Mouse (Mus musculus): ENCODE data around the gene Wwp2. TPM values are rescaled to one million over a fixed set of nuclear protein-coding genes. Genes with fewer than 3 reads are reported as not detected.
A peak's percentile ranks its signal among the peaks of the same experiment; 100 is the strongest.

Wwp2 gene
- total RNA-seq (2015), result 31.8 and 41.3 TPM in 2 replicates
- total RNA-seq (2017), result 52.3 and 54.7 TPM in 2 replicates

- ATAC-seq (replicated peaks; ENCODE audit: poor library complexity), result peak; percentile 62
These were observed at the start of gene Wwp2 for GRCm38 (mm10) chr8:107435962-107436831. Wwp2 (plus strand) TSS chr8:107436365.

GRCm38 (mm10) chr8:107386642-107387041, 49.5 kb upstream of the Wwp2 start:
- peak; percentile 67 for ATAC-seq (replicated peaks; ENCODE audit: poor library complexity)

DNA sequence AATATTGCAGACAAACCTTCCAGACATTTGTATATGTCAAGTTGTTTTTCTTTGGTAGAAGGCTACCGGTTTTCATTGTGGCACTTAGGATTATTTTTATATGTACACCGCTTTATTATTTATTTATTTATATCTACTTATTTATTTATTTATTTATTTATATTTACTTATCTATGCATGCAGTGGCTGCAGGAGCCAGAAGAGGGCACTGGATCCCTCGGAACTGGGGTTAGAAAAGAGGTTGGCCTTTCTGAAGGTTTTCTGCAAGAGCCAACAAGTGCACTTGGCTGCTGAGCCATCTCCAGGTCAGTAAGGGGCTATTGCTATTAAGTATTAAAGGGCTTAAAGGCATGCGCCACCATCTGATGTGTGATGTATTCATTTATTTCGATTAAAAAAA, 48.3 kb upstream of the Wwp2 start:
- ATAC-seq (replicated peaks; ENCODE audit: poor library complexity), result peak; percentile 53; the same call in 1 of the 2 replicates

- ATAC-seq (replicated peaks; ENCODE audit: poor library complexity), result no peak
These were observed 46.6 kb upstream of the Wwp2 start for GRCm38 (mm10) chr8:107389557-107389956.

DNA sequence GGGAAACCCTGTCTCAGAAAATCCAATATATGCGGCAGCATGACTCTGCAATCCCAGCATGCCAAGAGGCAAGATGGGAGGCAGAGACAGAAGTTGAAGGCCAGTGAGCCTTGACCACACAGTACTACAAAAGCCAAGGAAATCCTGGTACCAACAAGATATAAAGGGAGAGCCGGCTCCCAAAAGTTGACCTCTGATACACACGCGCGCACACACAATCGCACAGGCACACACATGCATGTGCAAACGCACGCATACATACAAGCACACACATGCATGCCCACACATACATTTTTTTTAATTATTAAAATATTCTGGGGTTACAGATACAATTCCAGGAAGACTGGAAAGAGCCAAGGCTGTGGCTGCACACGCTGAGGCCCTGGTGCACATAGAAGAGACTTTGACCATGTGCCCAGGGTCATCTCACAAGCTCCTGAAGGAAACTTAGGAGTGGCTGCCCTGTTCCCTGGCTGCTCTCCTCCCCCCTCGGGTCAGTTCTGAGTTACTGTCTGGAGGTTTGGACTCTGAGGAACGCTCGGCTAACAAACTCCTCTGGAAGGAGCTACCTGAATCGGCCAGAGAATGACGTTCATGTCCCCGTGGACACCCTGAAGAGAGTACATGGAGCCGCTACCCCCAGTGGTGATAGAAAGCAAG, 45.6 kb upstream of the Wwp2 start:
- ATAC-seq (replicated peaks; ENCODE audit: poor library complexity), result no peak

DNA sequence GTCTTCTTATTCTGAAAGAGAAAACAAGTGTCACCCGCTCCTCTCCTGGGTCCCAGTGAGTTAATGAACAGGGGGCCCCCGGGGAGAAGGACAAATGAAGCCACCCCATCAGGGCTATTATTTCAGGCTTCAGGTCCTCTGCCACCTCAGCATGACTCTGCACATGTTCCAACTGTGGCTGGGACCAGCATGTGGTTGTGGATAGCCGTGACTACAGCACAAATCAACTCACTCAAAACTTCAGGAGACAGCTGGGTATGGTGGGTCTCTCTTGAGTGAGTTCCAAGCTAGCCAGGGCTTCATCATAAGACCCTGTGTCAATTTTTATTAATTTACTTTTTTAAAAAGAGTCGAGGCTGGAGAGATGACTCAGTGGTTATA, 45.0 kb upstream of the Wwp2 start:
- 0 out of 2 replicates have a peak, but pooled peaks have one; percentile 20 for ATAC-seq (replicated peaks; ENCODE audit: poor library complexity)

GRCm38 (mm10) chr8:107395397-107395796, 40.8 kb upstream of the Wwp2 start:
- no peak for ATAC-seq (replicated peaks; ENCODE audit: poor library complexity)

DNA sequence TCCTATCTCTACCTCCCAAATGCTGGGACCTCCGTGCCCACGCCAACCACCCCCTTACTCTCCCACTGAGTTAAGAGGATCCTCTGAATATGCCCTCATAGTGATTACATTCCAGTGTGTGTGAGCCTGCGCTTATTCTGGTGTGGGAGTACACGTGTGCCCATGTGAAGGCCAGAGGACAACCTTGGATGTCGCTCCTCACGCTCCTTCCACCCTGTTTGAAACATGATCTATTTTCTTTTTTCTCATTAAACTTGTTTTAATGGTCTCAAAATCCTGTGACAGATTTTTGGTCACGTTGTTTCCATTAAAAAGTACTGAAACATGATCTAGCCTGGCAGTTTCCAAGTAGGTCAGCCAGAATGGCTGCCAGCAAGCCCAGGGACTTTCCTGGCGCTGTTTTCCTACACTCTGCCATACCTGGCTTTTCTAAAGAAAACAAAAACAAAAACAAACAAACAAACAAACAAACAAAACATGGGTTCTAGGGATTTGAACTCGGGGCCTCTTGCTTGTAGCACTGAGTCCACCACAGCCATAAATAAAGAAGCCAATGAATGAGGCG, 40.0 kb upstream of the Wwp2 start:
- no peak for ATAC-seq (replicated peaks; ENCODE audit: poor library complexity)

DNA sequence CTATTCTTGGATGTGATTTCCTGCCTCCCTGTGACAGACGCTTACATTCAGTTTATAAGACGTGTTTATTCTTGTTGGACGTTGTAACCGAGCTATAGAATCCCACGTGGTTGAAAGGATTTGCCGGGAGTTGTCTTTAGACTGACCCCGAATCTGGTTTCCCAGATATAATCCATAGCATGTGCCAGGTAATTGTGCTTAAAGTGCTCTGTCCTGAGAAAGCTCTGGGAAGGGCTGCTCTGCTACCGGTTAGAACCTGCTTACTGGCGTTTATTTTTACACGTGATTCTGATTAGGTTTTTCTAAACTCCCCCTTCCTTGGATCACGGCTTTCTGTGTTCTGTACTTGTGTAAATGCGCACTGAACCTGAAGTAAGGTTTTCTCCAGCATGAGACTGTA, 38.5 kb upstream of the Wwp2 start:
- ATAC-seq (replicated peaks; ENCODE audit: poor library complexity), result no peak

DNA sequence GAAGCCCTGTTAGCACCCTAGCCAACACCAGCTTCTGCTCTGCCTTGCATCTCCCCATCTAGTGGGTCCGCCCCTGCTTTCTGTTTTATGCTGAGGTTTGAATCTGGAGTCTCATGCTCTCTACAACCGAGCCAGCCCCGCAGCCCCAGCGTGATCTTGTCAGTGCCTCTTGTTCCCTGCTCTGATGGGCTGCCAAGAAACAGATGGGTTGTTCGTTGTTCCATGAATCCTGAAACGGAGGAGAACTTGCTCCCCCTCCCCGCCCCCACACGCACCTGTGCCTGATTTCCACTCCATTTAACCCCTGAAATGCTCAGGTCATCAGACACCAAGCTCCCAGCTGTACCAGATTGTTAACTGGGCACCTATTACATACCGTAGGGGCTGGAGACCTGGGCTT, 36.7 kb upstream of the Wwp2 start:
- no peak for ATAC-seq (replicated peaks; ENCODE audit: poor library complexity)

DNA sequence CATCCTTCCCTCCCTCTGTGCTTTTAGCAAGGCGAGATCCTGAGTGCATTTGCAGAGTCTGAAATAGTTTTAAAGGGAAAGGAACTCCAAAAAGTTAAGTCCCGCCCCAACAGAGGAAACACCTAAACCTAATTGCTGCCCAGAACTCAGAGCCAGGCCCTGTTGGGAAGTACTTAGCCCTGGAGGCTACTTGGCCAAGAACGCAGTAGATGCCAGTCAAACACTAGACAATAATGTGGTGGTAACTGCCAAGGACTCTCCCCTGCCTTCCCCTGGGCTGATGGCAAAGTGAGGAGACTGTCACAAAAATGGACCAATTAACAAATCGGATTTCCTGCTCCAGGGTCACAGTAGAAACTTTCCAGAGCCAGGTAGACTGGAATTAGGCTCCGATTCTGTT, 34.3 kb upstream of the Wwp2 start:
- ATAC-seq (replicated peaks; ENCODE audit: poor library complexity), result no peak

- ATAC-seq (replicated peaks; ENCODE audit: poor library complexity), result peak; percentile 89
These were observed 33.0 kb upstream of the Wwp2 start, which contains the start of gene Nqo1 for GRCm38 (mm10) chr8:107403038-107403781. Nqo1 (minus strand) TSS chr8:107403206.

GRCm38 (mm10) chr8:107404057-107404456, 32.1 kb upstream of the Wwp2 start:
- ATAC-seq (replicated peaks; ENCODE audit: poor library complexity), result no peak

DNA sequence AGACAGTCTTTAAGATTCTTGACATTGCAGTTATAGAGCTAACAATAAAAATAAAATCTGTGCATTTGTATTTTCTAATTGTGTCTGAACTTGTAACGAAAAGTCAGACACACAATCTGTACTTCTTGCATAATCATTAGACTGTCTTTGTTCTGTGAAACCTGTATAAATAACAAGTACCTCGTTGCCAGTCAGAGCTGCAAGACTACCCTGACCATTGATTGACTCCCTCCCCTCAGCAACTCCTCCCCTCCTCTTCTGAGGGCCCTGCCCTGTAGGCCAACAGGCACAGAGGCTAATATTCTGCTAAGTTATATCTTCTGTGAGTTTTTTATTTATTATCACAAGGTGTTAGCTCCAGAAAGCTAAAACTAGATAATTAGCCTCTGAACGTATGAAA, 30.2 kb upstream of the Wwp2 start:
- ATAC-seq (replicated peaks; ENCODE audit: poor library complexity), result no peak

DNA sequence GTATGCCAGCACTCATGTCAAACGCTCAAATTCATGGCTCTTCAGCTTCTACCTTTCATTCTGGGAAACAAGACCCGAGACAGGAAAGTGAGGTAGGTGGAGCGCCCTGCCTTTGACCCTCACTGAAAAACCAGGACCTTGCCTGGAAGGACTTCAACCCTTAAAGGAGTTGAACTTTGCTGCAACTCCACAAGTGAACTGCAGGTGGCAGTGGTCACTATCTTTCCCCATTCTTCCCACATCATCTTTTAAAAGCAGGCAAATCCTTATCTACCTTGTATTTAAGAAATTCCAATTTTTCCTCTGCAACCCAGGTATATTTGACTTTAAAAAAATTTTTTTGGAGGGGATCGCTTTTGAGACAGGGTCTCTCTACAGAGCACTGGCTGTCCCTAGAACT, 24.8 kb upstream of the Wwp2 start:
- ATAC-seq (replicated peaks; ENCODE audit: poor library complexity), result peak; percentile 80

DNA sequence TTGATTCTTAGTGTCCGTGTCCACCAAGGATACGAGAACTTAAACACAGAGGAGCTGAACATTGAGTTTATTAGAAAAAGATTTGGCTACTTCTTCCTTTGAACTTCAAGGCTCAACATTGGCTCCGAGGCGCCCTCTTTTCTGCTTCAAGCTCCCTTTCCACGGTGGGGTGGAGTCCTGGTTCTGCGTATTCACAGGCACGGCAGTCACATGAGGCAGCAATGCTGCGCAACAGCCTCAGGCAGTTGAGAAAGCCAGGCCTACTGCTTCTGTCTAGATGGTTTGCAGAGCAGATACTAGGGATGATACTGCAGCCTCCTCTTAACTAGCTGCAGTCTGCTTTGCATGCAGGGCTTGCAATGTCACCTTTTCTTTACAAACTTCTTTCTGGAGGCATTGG, 23.6 kb upstream of the Wwp2 start:
- ATAC-seq (replicated peaks; ENCODE audit: poor library complexity), result no peak

DNA sequence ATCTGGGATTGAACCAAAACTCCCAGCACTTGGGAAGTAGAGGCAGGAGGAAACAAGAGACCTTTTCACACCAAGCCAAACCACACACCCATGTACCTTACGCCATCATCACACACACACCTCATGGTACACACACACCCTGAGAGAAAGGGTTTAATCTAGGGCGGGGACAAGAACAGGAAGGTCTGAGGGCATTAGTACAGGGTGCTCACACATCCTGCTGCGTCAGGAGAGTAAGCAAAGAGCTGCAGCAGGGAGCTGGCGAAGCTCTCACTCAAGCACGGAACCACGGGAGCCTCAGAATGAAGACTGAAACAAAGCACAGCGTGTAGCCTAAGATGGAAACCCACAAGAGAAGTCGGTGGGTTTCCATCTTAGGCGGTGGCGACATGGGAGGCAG, 22.3 kb upstream of the Wwp2 start:
- no peak for ATAC-seq (replicated peaks; ENCODE audit: poor library complexity)

DNA sequence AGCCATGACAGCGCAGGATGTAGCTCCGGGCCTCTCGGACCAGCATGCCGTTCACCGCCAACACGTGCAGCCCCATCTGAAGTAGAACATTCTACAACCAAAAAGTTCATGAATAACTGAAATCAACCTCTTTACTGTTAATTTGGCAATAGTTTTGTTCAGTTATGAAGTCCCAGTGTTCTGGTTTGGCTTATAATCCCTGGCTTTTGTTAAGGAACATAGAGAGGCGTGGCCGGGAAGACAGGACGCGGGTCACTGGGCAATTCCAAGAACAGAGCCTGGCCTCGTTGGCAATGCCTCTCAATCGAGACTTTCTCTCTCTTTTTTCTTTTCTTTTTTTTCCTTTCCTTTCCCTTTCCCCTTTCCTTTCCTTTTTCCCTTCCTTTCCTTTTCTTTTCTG, 19.2 kb upstream of the Wwp2 start:
- no peak for ATAC-seq (replicated peaks; ENCODE audit: poor library complexity)

DNA sequence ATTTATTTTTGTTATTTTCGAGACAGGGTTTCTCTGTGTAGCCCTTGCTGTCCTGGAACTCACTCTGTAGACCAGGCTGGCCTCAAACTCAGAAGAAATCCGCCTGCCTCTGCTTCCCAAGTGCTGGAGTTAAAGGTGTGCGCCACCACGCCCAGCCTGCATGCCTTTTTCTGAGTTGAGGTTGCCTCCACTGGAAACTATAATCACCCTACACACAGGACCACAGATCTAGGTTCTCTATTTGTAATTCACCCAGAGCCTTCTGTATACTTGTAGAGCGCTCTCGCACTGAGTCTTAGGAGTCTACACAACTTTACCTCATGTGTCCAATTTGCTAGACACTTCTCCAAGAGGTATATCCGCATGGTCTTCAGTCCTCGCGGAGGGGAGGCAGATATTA, 12.0 kb upstream of the Wwp2 start:
- ATAC-seq (replicated peaks; ENCODE audit: poor library complexity), result peak; percentile 5; the same call in 1 of the 2 replicates

GRCm38 (mm10) chr8:107424597-107425229, 11.5 kb upstream of the Wwp2 start, which contains the start of gene Nob1:
Nob1 (minus strand) TSS chr8:107425051.
- peak; percentile 93 for ATAC-seq (replicated peaks; ENCODE audit: poor library complexity)

- ATAC-seq (replicated peaks; ENCODE audit: poor library complexity), result peak; percentile 15; the same call in 1 of the 2 replicates
These were observed 11.0 kb upstream of the Wwp2 start for GRCm38 (mm10) chr8:107425230-107425597.
